Mouse (Mus musculus) regulatory T cell (primary cell): ENCODE measurements around the gene Fam228a.
"Not testable (repeated sequence)": the region's sequence is repeated elsewhere in the genome, so short reads cannot be mapped to it uniquely, and the experiment has no call there.

Experiments
- in situ Hi-C: fragments of 300-600 bp; cut with MboI, MseI; formaldehyde crosslinking; loops from one replicate; pipeline ENCODE4 v1.15.1; 2025; ENCODE audit warnings: high pct_unique_total_duplicates

Gene Fam228a

GRCm38 (mm10) chr12:4719066-4719761 is 19.0 kb downstream of the Fam228a start:
- in situ Hi-C loops, result no loop called here

- in situ Hi-C loops, result no loop called here
Observed at GRCm38 (mm10) chr12:4717417-4717816, 20.8 kb downstream of the Fam228a start.

GRCm38 (mm10) chr12:4715606-4716005 is 22.6 kb downstream of the Fam228a start:
- in situ Hi-C loops, result no loop called here

- in situ Hi-C loops, result no loop called here
Observed at GRCm38 (mm10) chr12:4713361-4713760, 24.9 kb downstream of the Fam228a start.

GRCm38 (mm10) chr12:4709926-4710325 is 28.3 kb downstream of the Fam228a start:
- in situ Hi-C loops, result no loop called here

- in situ Hi-C loops, result no loop called here
Observed at GRCm38 (mm10) chr12:4708881-4709604, 29.2 kb downstream of the Fam228a start.

- in situ Hi-C loops, result no loop called here
Observed at GRCm38 (mm10) chr12:4708296-4708695, 29.9 kb downstream of the Fam228a start.

- in situ Hi-C loops, result no loop called here
Observed at GRCm38 (mm10) chr12:4707488-4708017, 30.7 kb downstream of the Fam228a start.

GRCm38 (mm10) chr12:4706901-4707300 is 31.3 kb downstream of the Fam228a start:
- in situ Hi-C loops, result no loop called here

GRCm38 (mm10) chr12:4706175-4706574 is 32.1 kb downstream of the Fam228a start:
- in situ Hi-C loops, result no loop called here

- in situ Hi-C loops, result not testable (repeated sequence)
Observed at GRCm38 (mm10) chr12:4705626-4706025, 32.6 kb downstream of the Fam228a start.

- in situ Hi-C loops, result no loop called here
Observed at GRCm38 (mm10) chr12:4694534-4694933, 43.7 kb downstream of the Fam228a start.

- in situ Hi-C loops, result no loop called here
Observed at GRCm38 (mm10) chr12:4691193-4691592, 47.0 kb downstream of the Fam228a start.

- in situ Hi-C loops, result no loop called here
Observed at GRCm38 (mm10) chr12:4689341-4689740, 48.9 kb downstream of the Fam228a start.

GRCm38 (mm10) chr12:4688386-4688785 is 49.8 kb downstream of the Fam228a start:
- in situ Hi-C loops, result no loop called here

- in situ Hi-C loops, result no loop called here
Observed at GRCm38 (mm10) chr12:4685441-4685840, 52.8 kb downstream of the Fam228a start.

GRCm38 (mm10) chr12:4679971-4680370 is 58.3 kb downstream of the Fam228a start:
- in situ Hi-C loops, result no loop called here

GRCm38 (mm10) chr12:4676336-4676735 is 61.9 kb downstream of the Fam228a start:
- in situ Hi-C loops, result no loop called here

GRCm38 (mm10) chr12:4665675-4666037 is 72.6 kb downstream of the Fam228a start:
- in situ Hi-C loops, result no loop called here

- in situ Hi-C loops, result no loop called here
Observed at GRCm38 (mm10) chr12:4664929-4665674, 73.1 kb downstream of the Fam228a start.
